Comparison of ENCODE assay signal across 16 mouse cellular contexts in genomic region chr1:180884484-180884883, GRCm38 (mm10). TPM values are rescaled to one million over a fixed set of nuclear protein-coding genes. Genes with fewer than 3 reads are reported as not detected.
DNase-seq lines count a peak whose midpoint lies in the region; ATAC-seq and TF ChIP-seq lines count a peak whose summit lies in the region.
"Had no signal": no experiment of that assay in that cellular context is flagged by ENCODE, and none has a peak within 500 bp of the region (broad histone marks: within the 10 kb centered on the region; RNA-seq: fewer than 3 reads in every experiment).

No protein-coding gene starts in this region.

- no peak overlapping the region for H3K4me2 ChIP-seq in liver, embryonic 16.5 days (ENCODE audit: low read depth, low read length)
- H3K4me2 ChIP-seq in liver, embryonic 12.5 days: no peak overlapping the region
- no peak overlapping the region for H3K4me2 ChIP-seq in hindbrain, postnatal 0 days (ENCODE audit: low read depth, low read length)
- H3K4me2 ChIP-seq: embryonic facial prominence, embryonic 12.5 days had no signal

- peaks cover 6% of the 10 kb centered on the region for H3K4me1 ChIP-seq in liver, embryonic 16.5 days (ENCODE audit: control insufficient read depth, low read depth, low read length)
- H3K4me1 ChIP-seq in liver, embryonic 12.5 days: peaks cover 25% of the 10 kb centered on the region
- peaks cover 13% of the 10 kb centered on the region for H3K4me1 ChIP-seq in bone marrow, adult 2 months (ENCODE audit: control insufficient read depth, insufficient read depth, low read length)
- H3K4me1 ChIP-seq in hindbrain, postnatal 0 days (ENCODE audit: insufficient read depth, low read length): no peaks in the 10 kb centered on the region

- H3K4me3 ChIP-seq in liver, embryonic 16.5 days (ENCODE audit: low read depth, low read length): no peak overlapping the region
- H3K4me3 ChIP-seq in liver, embryonic 12.5 days: no peak overlapping the region
- peak overlapping the region; percentile 50 for H3K4me3 ChIP-seq in bone marrow, adult 2 months (replicated peaks; ENCODE audit: control insufficient read depth, low read depth, low read length)
- no peak overlapping the region for H3K4me3 ChIP-seq in hindbrain, postnatal 0 days (ENCODE audit: low read length)
- H3K4me3 ChIP-seq: embryonic facial prominence, embryonic 12.5 days; heart, embryonic 10.5 days; midbrain, embryonic 10.5 days had no signal

- peak; percentile 44; the same call in 1 of the 2 replicates for ATAC-seq in liver, embryonic 16.5 days (ENCODE audit: low read depth)
- no peak for ATAC-seq in liver, embryonic 12.5 days
- ATAC-seq in neutrophil, adult 5-6 weeks (ENCODE audit: extremely low read depth, insufficient number of reproducible peaks, low FRiP score, poor library complexity, severe bottlenecking): peak; percentile 21; the same call in 1 of the 2 replicates
- ATAC-seq in activated CD4-positive, CD25-positive, alpha-beta regulatory T cell, adult 4 months: no peak
- ATAC-seq in hindbrain, postnatal 0 days: no peak

- H3K27ac ChIP-seq in liver, embryonic 16.5 days (ENCODE audit: low read length): peak overlapping the region; percentile 58
- H3K27ac ChIP-seq in liver, embryonic 12.5 days: no peak overlapping the region
- peak overlapping the region; percentile 73 for H3K27ac ChIP-seq in bone marrow, adult 2 months (ENCODE audit: control insufficient read depth, insufficient read depth, low read depth, low read length, poor library complexity)
- H3K27ac ChIP-seq in hindbrain, postnatal 0 days: no peak overlapping the region
- H3K27ac ChIP-seq: embryonic facial prominence, embryonic 12.5 days; midbrain, embryonic 10.5 days had no signal

- no peaks in the 10 kb centered on the region for H3K36me3 ChIP-seq in liver, embryonic 16.5 days (ENCODE audit: control insufficient read depth, insufficient read depth)
- H3K36me3 ChIP-seq in liver, embryonic 12.5 days: no peaks in the 10 kb centered on the region
- no peaks in the 10 kb centered on the region for H3K36me3 ChIP-seq in hindbrain, postnatal 0 days (ENCODE audit: insufficient read depth, low read length)
- H3K36me3 ChIP-seq: embryonic facial prominence, embryonic 12.5 days; heart, embryonic 10.5 days; midbrain, embryonic 10.5 days had no signal

- H3K9me3 ChIP-seq in liver, embryonic 16.5 days (replicated peaks; ENCODE audit: control insufficient read depth, low read length): no peaks in the 10 kb centered on the region
- H3K9me3 ChIP-seq in liver, embryonic 12.5 days (replicated peaks): no peaks in the 10 kb centered on the region
- H3K9me3 ChIP-seq in hindbrain, postnatal 0 days (ENCODE audit: low read length): no peaks in the 10 kb centered on the region
- H3K9me3 ChIP-seq: embryonic facial prominence, embryonic 12.5 days; heart, embryonic 10.5 days; midbrain, embryonic 10.5 days had no signal

- no peak for TF ChIP-seq CTCF in bone marrow, adult 2 months (IDR thresholded peaks at IDR 0.05; ENCODE audit: control insufficient read depth, insufficient read depth, low read length)
- no peak for TF ChIP-seq CTCF in hindbrain, postnatal 0 days (IDR thresholded peaks at IDR 0.05; ENCODE audit: low read depth)

- no peak overlapping the region for H3K9ac ChIP-seq in liver, embryonic 16.5 days (ENCODE audit: low read depth, low read length)
- no peak overlapping the region for H3K9ac ChIP-seq in liver, embryonic 12.5 days
- no peak overlapping the region for H3K9ac ChIP-seq in hindbrain, postnatal 0 days (replicated peaks; ENCODE audit: low read length)
- H3K9ac ChIP-seq: embryonic facial prominence, embryonic 12.5 days had no signal

- peak; percentile 67 for DNase-seq in thymus, postnatal 4 days
- no peak for DNase-seq in hindbrain, postnatal 0 days (ENCODE audit: low spot score)
- DNase-seq in cerebellum, adult 11-12 months: no peak
- DNase-seq: cerebellum, postnatal 36 days; gastrocnemius, postnatal 10 days; heart, postnatal 36 days; kidney, postnatal 10 days; lung, postnatal 10 days had no signal

- 29% methylated on average over 9 of the region's 9 CpGs for WGBS in liver, embryonic 16.5 days (ENCODE audit: insufficient replicate concordance)
- 22% methylated on average over 9 of the region's 9 CpGs for WGBS in liver, embryonic 12.5 days (ENCODE audit: insufficient replicate concordance)
- 8% methylated on average over 9 of the region's 9 CpGs for WGBS in bone marrow, adult 2 months
- WGBS in hindbrain, postnatal 0 days: 84% methylated on average over 9 of the region's 9 CpGs

- H3K27me3 ChIP-seq in liver, embryonic 16.5 days (ENCODE audit: control insufficient read depth, insufficient read depth, low read depth, low read length): 0 out of 2 replicates have a peak, but pooled peaks cover 2% of the 10 kb centered on the region
- peaks cover 52% of the 10 kb centered on the region for H3K27me3 ChIP-seq in liver, embryonic 12.5 days (replicated peaks)
- no peaks in the 10 kb centered on the region for H3K27me3 ChIP-seq in hindbrain, postnatal 0 days (ENCODE audit: insufficient read depth, low read length)
- H3K27me3 ChIP-seq: embryonic facial prominence, embryonic 12.5 days had no signal

- no peak for TF ChIP-seq POLR2A in bone marrow, adult 2 months (IDR thresholded peaks at IDR 0.05; ENCODE audit: borderline replicate concordance, control insufficient read depth, low read depth, low read length)

RNA-seq across cellular contexts. Expression of gene Lefty2, which starts 8.4 kb away (rescaled TPM):
- polyA plus RNA-seq in liver, embryonic 16.5 days (2015; fragmentation: Nextera tagmentation; extraction: Ambion mirVana): not detected in 2 replicates
- not detected in 2 replicates for polyA plus RNA-seq in liver, embryonic 12.5 days (2016; fragmentation: Nextera tagmentation; extraction: Ambion mirVana)
- 1.4 TPM in 1 of 2 replicates, not detected in the other for polyA plus RNA-seq in bone marrow, adult 2 months (2011; ENCODE audit: insufficient read depth, insufficient read length, low replicate concordance, missing spikeins)
- not detected in 2 replicates for total RNA-seq in neutrophil, adult 5-6 weeks (2017)
- polyA plus RNA-seq in activated CD4-positive, CD25-positive, alpha-beta regulatory T cell, adult 4 months (2017; shearing (Covaris generic)): not detected
- total RNA-seq in hindbrain, postnatal 0 days (2014; rRNA removed): 11.3 and 15.3 TPM in 2 replicates
- polyA plus RNA-seq in hindbrain, postnatal 0 days (2015; fragmentation: Nextera tagmentation; extraction: Ambion mirVana): 6.8 and 7.1 TPM in 2 replicates
- total RNA-seq: gastrocnemius, postnatal 10 days; heart, postnatal 36 days had no signal
- polyA plus RNA-seq: midbrain, embryonic 10.5 days had no signal

RNA-seq across cellular contexts. Expression of gene Pycr2, which starts 19.6 kb away (rescaled TPM):
- 81.2 and 83.4 TPM in 2 replicates for polyA plus RNA-seq in liver, embryonic 16.5 days (2015; fragmentation: Nextera tagmentation; extraction: Ambion mirVana)
- 146 and 150 TPM in 2 replicates for polyA plus RNA-seq in liver, embryonic 12.5 days (2016; fragmentation: Nextera tagmentation; extraction: Ambion mirVana)
- 32.3 and 48.1 TPM in 2 replicates for polyA plus RNA-seq in bone marrow, adult 2 months (2011; ENCODE audit: insufficient read depth, insufficient read length, low replicate concordance, missing spikeins)
- total RNA-seq in neutrophil, adult 5-6 weeks (2017): 16.7 and 19.3 TPM in 2 replicates
- polyA plus RNA-seq in activated CD4-positive, CD25-positive, alpha-beta regulatory T cell, adult 4 months (2017; shearing (Covaris generic)): 10 to 100 TPM; 44.3 to 45.6 TPM
- total RNA-seq in hindbrain, postnatal 0 days (2014; rRNA removed): 70.2 and 76.1 TPM in 2 replicates
- 63.4 and 64.7 TPM in 2 replicates for polyA plus RNA-seq in hindbrain, postnatal 0 days (2015; fragmentation: Nextera tagmentation; extraction: Ambion mirVana)

RNA-seq across cellular contexts. Expression of gene Sde2, which starts 33.6 kb away (rescaled TPM):
- polyA plus RNA-seq in liver, embryonic 16.5 days (2015; fragmentation: Nextera tagmentation; extraction: Ambion mirVana): 20.9 and 21.5 TPM in 2 replicates
- polyA plus RNA-seq in liver, embryonic 12.5 days (2016; fragmentation: Nextera tagmentation; extraction: Ambion mirVana): 39.2 and 39.4 TPM in 2 replicates
- 13.9 and 24.7 TPM in 2 replicates for polyA plus RNA-seq in bone marrow, adult 2 months (2011; ENCODE audit: insufficient read depth, insufficient read length, low replicate concordance, missing spikeins)
- 33.0 and 38.8 TPM in 2 replicates for total RNA-seq in neutrophil, adult 5-6 weeks (2017)
- polyA plus RNA-seq in activated CD4-positive, CD25-positive, alpha-beta regulatory T cell, adult 4 months (2017; shearing (Covaris generic)): 10 to 100 TPM; 32.3 to 34.1 TPM
- total RNA-seq in hindbrain, postnatal 0 days (2014; rRNA removed): 11.1 and 13.1 TPM in 2 replicates
- 21.4 and 21.7 TPM in 2 replicates for polyA plus RNA-seq in hindbrain, postnatal 0 days (2015; fragmentation: Nextera tagmentation; extraction: Ambion mirVana)

RNA-seq across cellular contexts. Expression of gene Lefty1, which starts 50.3 kb away (rescaled TPM):
- 3.5 and 3.6 TPM in 2 replicates for polyA plus RNA-seq in liver, embryonic 16.5 days (2015; fragmentation: Nextera tagmentation; extraction: Ambion mirVana)
- polyA plus RNA-seq in liver, embryonic 12.5 days (2016; fragmentation: Nextera tagmentation; extraction: Ambion mirVana): 4.7 and 7.1 TPM in 2 replicates
- 2.6 TPM in 2 replicates for polyA plus RNA-seq in bone marrow, adult 2 months (2011; ENCODE audit: insufficient read depth, insufficient read length, low replicate concordance, missing spikeins)
- total RNA-seq in neutrophil, adult 5-6 weeks (2017): not detected in 2 replicates
- polyA plus RNA-seq in activated CD4-positive, CD25-positive, alpha-beta regulatory T cell, adult 4 months (2017; shearing (Covaris generic)): not detected
- not detected in 2 replicates for total RNA-seq in hindbrain, postnatal 0 days (2014; rRNA removed)
- 0.29 and 0.42 TPM in 2 replicates for polyA plus RNA-seq in hindbrain, postnatal 0 days (2015; fragmentation: Nextera tagmentation; extraction: Ambion mirVana)

RNA-seq across cellular contexts. Expression of gene Tmem63a, which starts 57.7 kb away (rescaled TPM):
- polyA plus RNA-seq in liver, embryonic 16.5 days (2015; fragmentation: Nextera tagmentation; extraction: Ambion mirVana): 8.9 and 10.9 TPM in 2 replicates
- 6.5 and 6.6 TPM in 2 replicates for polyA plus RNA-seq in liver, embryonic 12.5 days (2016; fragmentation: Nextera tagmentation; extraction: Ambion mirVana)
- 20.7 and 32.8 TPM in 2 replicates for polyA plus RNA-seq in bone marrow, adult 2 months (2011; ENCODE audit: insufficient read depth, insufficient read length, low replicate concordance, missing spikeins)
- total RNA-seq in neutrophil, adult 5-6 weeks (2017): 14.9 and 15.8 TPM in 2 replicates
- polyA plus RNA-seq in activated CD4-positive, CD25-positive, alpha-beta regulatory T cell, adult 4 months (2017; shearing (Covaris generic)): 10 to 100 TPM; 13.5 to 13.7 TPM
- total RNA-seq in hindbrain, postnatal 0 days (2014; rRNA removed): 2.9 and 5.4 TPM in 2 replicates
- polyA plus RNA-seq in hindbrain, postnatal 0 days (2015; fragmentation: Nextera tagmentation; extraction: Ambion mirVana): 2.5 and 3.0 TPM in 2 replicates

Comparison
In these comparisons a context has a peak if more than half of its experiments do, and no peak if none do; other contexts are left out.
1. ATAC-seq: peak in liver, embryonic 16.5 days (single experiment) and neutrophil, adult 5-6 weeks (single experiment); none in liver, embryonic 12.5 days (single experiment), activated CD4-positive, CD25-positive, alpha-beta regulatory T cell, adult 4 months (single experiment) and hindbrain, postnatal 0 days (single experiment).
2. H3K27ac ChIP-seq: peak in liver, embryonic 16.5 days (single experiment) and bone marrow, adult 2 months (single experiment); none in liver, embryonic 12.5 days (single experiment) and hindbrain, postnatal 0 days (single experiment).